Mouse (Mus musculus) kidney, adult 18-20 months (tissue): ENCODE measurements around the gene Dnajc28.

Source experiments
- DNase-seq: peaks from one replicate; pipeline ENCODE4 v3.0.0; 2021

Gene Dnajc28

DNA sequence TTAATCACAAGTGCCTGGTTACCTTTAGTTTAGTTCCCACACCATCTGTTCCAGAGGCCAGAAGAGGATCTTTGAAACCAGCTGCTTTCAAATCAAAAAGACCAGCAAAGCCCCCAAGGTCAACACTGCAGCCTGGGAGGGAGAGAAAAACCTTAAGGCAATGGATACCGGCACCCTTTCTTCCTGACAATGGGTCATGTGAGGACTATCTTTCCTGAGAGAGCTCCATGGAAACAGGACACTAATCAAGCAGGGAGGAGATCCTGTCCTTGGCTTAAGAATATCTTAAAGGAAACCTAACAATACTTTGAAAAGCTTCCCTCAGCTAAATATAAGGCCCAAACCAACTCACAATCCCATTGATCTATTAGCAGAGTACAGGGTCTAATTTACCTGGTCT is 11.8 kb upstream of the Dnajc28 start:
- DNase-seq, result no peak

DNA sequence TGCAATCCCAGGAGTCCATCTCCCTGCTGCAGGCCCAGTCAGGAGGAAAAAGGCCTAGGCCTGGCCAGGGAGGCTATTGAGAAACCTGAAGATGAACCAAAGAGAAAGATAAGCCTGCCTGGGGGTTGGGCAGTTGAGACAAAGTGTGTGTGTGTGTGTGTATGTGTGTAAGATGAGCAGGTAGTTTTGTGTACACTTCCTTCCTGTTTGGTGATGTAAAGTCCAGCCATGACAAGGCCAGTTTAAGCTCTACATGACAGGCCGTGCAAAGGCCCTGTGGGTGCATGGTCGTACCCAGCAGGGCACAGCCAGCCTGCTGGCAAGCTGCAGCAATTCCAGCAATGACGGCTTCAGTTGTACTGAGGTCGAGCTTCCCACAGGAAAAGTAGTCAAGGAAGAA is 10.9 kb upstream of the Dnajc28 start:
- no peak for DNase-seq

DNA sequence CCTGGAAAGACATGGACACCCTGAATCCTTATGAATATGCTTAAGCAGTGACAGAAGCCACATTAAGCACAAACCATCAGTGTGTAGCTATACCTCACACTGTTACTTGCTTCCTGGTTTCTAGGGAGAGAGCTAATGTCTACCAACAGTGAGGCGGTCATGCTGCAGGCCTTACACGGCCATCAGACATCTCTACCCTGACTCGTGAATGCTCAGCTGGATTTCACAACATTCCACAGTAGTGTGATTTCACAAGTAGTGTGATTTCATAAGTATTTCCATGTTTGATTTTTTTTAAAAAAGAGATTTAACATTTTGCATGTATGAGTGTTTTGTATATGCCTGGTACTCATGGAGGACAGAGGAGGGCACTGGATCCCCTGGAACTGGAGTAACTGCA is 9.8 kb upstream of the Dnajc28 start:
- no peak for DNase-seq

DNA sequence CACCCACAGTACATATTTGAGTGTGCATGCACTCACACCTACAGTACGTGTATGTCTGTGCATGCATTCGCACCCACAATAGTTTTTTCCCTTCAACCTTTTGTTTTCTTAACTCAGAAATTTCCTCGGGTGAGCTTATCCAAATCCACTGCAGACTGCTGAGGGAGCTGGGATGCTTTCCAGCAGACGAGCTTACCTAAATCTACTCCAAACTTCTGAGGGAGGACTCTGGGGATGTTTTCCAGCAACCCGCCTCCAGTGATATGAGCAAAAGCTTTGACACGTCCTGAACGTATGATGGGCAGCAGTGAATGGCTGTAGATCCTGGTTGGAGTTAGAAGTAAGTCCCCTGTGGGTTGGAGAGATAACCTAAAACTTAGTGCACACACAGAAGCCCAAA is 9.0 kb upstream of the Dnajc28 start:
- no peak for DNase-seq

DNA sequence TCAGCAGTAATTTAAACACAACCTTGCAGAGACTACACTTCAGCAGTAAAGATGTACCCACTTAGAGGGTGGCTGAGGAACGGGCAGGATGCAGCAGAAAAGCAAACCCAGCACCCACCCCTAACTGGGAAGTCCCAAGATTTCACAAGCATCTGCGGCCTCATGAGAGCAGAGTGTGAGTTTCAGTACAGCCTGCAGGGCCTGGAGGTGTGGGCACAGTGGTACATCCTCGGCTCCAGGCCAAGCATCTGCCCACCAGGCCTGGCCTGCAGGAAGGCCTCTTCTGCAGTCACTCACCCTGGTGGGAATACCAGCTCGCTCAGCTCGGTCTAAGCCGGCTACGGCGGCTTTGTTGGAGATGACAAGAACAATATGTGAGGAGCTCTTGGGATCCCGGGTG is 4.2 kb upstream of the Dnajc28 start:
- no peak for DNase-seq

DNA sequence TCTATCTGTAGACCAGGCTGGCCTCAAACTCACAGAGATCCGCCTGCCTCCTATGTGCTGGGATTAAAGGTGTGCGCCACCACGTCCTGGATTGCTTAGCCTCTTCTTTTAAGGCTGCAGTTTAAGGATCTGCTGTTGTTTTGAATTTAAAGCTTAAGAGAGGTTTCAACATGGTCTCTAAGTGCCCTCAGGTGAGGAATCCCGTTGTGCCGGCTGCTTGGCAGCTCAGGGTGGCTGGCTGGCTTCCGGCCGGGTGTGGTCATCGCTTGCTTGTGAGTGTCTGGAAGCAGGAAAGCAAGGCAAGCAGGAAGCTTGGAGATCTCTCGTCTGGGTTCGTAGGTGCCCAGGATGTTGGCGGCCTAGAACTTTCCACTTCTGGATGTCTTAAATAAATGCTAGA is 2.2 kb upstream of the Dnajc28 start:
- DNase-seq, result no peak

DNA sequence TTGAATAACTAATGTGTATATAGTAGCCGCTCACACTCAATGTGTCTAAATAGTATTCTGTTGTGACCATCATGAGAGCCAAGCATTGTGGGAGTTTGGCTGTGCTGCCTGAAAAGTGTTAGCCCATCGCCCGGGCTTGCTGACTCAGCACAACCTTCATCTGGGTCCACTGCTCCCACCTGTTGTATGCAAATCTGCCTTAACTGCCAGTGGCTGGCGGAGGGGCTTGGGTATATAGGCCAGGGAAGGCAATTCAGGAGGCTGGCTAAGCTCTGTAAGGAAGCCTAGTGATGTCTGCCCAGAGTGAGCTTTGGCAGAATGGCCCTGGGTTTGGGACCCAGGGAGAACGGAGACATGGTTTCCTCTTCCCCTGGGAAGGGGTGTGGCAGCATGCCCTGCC is 1.4 kb upstream of the Dnajc28 start:
- DNase-seq, result no peak

DNA sequence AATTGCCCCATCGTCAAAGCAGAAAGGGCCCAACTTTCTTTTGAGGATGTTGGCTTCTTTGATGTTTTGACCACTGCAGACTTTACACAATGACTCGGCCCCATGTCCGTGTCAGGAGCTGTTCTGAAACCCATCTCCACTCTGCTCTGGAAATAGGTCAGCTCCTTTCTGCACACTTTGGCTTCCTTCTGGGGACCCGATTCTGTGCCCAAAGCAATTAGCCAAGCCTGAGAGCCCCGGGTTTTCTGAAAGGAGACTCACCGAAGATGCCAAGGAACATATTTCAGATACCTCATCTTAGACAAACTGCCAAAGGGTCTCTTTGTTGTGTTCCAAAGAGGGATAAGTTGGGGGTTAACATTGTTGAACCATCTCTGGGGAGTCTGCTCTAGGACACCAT is 4.3 kb downstream of the Dnajc28 start:
- DNase-seq, result no peak

DNA sequence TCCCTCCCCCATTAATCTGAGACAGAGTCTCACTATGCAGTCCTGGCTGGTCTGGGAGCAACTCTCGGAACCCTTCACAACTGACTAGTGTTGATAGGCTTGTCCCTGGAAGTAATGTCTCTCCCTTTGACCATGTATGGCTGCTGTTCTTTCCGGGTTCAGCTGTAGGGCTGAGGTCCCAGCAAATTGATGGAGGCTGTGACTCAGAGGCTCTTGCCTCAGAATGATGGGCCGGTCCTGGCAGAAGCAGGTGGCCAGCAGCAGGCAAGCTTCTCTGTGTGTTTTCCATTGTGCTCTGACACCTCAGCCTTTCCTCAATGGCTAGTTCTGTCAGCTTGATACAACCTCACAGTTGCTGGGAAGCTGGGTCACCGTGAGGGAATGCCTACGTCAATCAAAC is 6.3 kb downstream of the Dnajc28 start:
- no peak for DNase-seq

DNA sequence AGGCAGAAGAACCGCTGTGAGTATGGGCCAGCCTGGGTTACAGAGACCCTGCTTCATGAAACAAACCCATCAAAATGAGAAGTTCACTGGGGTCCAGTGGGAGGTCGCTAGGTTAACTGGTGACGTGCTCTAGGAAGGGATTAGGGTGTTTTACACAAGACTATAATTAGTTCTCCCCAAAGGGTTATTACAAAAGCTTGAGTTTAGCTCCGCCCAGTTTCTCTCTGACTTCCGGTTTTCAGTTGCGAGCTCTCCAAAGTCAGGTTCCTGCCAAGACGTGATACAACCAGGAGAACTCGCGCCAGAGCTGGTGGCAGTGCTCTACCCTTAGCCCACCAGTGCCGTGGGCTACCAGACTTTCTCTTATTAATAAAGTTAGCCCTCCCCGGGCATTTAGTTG is 7.6 kb downstream of the Dnajc28 start:
- no peak for DNase-seq

DNA sequence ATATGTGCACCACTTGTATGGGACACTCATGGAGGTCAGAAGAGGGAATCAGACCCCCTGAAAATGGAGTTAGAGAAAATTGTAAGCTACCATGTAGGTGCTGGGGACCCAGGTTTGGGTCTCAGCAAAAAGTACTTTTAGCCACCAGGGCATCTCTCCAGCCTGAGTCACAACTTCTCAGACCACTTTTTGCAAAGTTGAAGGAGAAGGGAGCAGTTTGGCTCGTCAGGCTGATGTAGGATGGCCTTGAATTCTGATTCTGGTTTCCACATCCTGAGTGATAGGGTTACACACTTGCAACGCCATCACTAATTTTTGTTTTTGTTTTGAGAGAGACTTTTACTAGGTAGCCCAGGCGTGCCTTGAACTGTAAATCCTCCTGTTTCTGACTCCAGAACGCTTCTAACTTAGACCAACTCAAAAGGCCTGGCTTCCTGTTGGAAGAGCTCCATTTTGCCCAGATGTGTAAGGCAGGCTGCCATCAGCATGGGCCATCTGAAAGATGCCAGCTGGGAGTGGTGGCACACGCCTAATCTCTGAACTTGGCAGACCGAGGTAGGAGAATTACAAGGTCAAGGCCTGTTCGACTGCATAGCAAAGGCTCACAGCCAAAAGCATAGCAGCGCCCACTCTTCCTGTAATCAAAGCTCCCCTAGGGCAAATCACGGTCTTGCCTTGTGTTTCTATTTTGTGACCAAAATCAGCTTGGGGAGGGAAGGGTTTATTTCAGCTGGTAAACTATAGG is 9.2 kb downstream of the Dnajc28 start:
- DNase-seq, result peak; percentile 42

DNA sequence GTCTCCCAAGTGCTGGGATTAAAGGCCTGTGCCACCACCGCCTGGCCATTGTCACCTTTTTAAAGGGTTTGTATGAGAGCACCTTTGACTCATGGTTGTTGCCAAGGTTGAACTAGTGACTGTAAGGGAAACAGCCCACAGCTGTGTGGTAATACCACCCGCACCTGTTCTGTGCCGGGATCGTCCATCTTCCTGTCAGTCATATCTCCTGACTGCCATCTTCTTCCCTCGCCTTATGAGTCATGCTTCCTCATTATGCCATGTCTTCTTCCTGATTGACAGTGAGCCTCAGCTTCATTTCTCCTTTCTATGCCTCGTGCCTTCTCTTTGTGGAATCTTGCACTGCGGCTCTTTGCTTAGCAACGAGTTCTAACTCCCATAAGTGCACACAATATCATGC is 11.9 kb downstream of the Dnajc28 start:
- DNase-seq, result no peak

DNA sequence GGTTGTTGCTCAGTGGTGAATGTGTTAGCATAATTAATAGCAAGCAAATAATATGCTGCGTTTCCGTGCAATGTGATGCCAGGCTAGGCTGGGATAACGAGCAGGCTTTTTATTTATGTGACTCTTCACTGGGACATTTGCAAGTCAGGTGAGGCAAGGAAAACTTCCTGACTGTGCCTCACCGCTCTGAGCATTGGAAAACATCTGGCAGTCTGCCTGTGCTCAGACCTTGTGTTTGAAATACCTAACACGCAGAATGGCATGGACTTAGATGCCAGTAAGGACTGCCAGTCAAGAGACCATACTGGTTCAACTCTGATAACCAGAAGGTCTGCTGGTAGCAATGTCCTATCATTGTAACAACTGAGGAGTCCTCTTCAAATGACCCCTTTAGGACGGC is 13.7 kb downstream of the Dnajc28 start:
- DNase-seq, result peak; percentile 52

DNA sequence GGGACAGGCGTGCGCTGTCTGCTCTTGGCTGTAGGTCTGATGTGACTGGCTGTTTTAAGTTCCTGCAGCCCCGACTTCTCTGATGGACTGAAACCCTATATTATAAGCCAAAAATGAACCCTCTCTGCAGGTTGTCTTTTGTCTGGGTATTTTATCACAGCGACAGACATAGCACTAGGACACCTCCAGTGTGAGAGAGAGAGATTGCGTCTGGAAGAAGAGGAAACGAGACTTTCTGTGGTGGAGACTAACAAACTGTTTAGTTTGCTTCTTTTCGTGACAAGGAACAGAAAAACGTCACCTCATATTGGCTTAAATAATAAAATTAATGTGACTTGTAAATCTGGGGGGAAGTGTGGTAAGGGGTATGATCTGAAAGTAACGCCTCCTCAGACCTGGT is 17.1 kb downstream of the Dnajc28 start:
- no peak for DNase-seq

DNA sequence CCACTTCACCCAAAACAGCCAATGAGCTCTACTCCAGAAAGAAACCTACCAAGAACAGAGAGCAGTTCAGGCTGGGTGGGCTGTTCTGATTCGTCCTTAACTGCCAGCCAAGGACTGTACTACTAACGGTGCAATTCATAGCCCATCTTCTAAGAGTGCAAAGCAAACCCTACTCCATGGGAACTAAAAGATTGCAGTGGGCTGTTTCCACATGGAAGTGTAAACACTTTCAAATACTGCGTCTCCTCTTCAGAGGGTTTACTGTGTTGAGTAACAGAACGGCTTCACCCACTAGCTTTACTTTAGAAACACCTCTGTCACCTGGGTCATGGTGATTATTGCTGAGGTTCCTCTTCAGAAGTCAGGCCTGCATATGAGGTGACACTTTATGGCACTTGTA is 17.7 kb downstream of the Dnajc28 start:
- DNase-seq, result no peak

DNA sequence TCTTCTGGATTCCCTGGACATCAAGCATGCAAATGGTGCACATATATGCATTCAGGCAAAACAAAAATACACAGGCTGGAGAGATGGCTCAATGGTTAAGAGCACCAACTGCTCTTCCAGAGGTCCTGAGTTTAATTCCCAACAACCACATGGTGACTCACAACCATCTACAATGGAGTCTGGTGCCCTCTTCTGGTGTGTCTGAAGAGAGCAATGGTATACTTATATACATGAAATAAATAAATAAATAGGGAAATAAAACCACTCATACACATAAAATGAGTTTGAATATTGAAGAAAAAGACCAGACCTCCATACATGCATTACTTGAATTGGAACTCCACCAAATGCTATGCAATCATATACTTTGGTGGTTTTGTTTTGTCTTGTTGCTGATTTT is 19.6 kb downstream of the Dnajc28 start:
- no peak for DNase-seq

DNA sequence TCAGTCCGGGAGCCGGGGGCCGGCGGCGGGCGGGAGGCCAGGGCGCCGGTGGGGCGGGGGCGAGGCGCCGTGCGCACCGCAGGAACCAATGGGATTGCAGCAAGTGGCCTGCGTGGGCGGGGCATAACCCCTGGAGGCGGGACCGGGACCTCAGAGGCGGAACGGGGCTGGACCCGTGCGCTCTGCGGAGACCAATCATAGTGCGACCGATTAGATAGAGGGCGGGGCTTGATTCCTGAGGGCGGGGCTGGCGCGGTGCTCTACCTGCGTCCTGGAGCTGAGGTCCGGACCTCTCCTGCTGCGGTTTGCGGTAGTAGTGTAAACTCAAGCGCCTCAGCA is 21.2 kb downstream of the Dnajc28 start, which contains the start of gene Tmem50b:
Tmem50b (minus strand) TSS at position 129 of the 339 bp plus-strand sequence.
- peak; percentile 99 for DNase-seq

DNA sequence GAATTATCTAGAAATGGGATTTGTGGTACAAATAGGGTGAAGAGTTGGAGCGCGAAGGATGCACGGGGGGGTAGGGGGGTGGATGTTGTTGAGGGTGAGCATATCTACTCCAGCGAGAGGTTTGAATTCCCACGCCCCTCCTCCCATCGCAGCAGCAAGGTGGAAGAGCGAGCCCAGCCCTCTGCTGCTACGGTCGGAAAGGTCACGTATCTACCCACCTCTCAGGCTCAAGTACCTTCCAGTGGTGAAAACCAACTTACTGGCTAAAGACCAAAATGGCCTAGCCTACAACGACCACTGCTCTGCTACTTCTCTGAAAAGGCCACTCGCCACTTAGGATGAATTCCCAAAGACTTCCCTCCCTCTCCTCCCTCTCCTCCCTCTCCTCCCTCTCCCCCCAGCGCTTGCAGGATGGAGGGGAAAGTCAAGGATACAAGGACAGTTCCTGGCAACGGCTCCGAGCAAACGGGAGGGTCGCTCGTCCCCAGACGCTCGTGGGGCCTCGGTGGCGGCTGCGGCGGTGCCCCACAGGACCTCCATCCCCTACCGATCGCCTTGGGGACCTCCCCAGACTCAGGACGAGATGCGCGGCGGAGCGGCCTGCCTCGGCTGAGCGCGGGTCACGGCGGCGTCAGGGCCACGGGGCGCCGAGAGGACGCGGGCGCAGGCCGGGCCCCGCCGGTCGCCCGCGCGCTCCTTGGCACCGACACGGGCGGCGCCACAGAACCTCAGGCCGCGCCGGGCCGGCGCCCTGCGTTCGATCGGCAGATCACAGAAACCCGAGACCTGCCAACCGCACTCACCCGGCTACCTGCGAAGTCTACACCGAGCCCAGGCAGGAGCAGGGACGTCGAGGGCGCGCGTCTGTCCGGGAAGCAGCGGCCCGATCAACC is 21.8 kb downstream of the Dnajc28 start:
- DNase-seq, result no peak

DNA sequence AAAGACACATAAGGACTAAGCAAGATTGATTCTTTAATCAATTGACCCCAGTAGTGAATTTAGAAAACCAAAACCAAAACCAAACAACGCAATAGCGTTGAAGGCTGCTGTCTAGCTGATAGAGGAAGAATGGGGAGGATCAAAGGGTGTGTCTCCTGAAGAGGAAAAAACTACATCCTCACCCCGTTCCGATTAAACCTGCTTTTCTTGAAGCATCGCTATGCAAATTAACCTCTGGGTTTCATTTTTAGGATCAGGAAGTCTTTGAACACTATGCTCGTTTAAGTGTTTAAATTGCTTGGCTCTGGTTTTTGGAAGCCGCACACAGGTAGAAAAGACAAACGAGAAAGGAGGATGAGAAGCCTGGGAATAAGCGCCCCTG is 22.4 kb downstream of the Dnajc28 start:
- no peak for DNase-seq

DNA sequence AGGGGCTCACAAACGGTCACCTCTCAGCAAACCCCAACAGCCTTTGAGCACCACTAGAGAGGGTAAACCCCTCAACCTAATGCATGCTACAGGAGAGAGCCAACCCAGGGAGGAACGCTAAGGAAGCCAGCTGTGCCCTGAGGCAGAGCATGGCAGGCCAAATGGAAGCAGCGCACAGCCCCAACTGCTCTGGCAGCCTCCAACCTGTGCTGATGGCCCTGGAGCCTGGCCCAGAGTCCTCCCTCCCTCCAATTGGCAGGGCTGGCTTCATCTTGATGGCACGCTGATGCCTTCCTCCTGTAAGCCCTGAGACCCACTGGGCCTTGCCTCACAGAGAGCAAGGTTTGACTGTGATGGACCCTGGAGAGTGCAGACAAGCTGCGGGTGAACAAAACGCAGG is 23.8 kb downstream of the Dnajc28 start:
- peak; percentile 42 for DNase-seq

DNA sequence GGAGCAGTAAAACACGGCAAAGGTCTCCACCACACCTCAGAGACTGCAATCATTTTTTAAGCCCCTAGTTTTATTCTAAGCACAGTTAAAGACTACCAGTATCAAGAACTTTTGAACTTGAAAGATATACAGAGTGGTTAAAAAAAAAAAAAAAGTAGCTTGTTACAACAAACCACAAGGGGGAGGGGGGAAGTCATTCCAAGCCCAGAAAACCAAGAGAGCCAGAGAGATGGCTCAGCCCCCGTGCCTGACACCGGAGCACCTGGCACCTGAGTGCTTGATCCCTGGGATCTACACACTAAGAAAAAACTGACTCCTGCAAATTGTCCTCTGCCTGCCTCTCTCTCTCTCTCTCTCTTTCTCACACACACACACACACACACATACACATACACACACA is 25.6 kb downstream of the Dnajc28 start:
- no peak for DNase-seq

DNA sequence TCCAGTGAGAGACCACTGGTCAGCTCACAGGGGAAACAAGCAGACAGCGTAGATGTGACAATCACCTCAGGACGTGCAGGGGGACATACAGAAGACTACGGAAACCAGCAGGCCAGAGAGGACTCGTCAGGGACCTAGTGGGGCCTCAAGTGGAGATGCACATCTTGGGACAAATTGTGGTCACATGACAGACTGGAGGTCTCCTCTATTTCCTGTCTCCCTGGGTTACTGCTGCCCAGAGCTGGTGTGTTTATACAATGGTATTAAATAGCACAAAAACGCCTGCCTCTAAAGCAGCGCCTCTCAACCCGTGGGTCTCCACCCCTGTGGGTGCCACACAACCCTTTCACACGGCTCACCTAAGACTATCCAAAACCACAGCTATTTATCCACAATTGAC is 26.7 kb downstream of the Dnajc28 start:
- DNase-seq, result no peak

DNA sequence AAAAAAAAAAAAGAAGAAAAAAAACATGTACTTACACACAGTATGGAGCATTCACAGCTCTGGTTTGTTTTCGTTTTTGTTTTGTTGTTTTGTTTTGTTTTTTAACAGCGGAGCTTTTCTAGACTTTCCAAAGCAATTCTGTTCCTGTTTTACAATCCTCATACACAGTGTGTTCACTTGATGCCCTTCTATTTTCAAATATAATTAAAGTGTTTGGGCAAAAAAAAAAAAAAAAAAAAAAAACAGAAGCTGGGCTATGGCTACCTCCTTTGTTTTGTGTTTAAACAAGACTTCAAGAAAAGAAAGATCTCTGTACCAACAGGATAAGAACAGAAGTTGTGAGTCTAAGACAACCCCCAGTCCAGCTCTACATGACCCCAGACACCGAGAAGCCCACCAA is 30.1 kb downstream of the Dnajc28 start:
- DNase-seq, result no peak

DNA sequence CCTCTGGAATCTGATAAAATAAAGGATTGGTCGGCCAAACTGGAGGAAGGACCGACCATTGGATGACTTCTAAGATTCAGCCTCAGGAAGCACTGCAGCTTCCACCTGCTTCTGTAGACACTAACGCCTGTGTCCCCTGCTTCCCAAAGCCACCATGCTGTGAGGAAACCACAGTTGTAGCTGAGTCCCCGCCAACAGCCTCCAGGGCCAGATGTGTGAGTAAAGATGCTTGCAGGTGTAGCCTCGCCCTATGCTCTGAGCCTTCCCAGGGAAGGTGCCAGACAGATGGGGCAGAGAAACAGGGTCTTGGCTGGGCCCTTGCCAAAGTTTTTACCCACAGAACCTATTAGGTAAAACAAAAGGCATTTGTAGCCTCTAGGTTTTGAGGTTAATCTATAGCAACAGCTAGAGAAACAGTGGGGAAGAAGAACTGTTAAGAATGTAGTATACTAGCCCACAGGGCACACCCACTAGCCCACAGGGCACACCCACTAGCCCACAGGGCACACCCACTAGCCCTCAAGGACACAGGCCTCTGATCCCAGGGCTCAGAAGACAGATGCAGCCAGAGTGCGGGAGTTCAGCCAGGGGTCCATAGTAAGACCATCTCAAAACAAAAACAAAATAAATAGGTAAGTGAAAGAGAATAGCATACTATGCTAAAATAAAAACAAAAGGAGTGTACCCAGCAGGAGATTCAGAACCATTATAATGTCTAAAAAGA is 30.9 kb downstream of the Dnajc28 start:
- no peak for DNase-seq
